Mouse (Mus musculus): ENCODE measurements at regions not wholly inside any gene's neighbourhood (a gene's known extent, or its start where the extent isn't known, plus 50 kb on each side); places are given as distances from the start of the nearest gene placed in this dataset.

DNA sequence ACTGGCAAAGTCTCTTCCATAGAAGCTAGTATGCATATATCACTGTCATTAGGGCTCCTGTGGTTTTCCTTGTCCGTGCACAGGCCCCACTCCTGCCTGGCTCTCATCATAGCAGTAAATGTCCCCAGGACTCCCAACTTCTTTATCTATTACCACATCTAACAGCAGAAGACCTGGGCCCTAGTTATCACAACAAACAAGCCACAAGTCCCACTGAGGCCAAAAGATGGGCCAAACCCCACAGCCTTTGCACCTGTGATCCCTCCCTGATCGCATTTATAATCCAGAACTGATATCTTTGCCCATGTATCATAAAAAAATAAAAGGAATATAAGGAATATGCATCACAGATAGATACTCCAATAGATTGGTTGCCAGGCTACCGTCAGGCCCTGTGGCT, 201.6 kb upstream of the Hnrnpa3 start:
- DNase-seq (ENCODE audit: low read depth): no peak

DNA sequence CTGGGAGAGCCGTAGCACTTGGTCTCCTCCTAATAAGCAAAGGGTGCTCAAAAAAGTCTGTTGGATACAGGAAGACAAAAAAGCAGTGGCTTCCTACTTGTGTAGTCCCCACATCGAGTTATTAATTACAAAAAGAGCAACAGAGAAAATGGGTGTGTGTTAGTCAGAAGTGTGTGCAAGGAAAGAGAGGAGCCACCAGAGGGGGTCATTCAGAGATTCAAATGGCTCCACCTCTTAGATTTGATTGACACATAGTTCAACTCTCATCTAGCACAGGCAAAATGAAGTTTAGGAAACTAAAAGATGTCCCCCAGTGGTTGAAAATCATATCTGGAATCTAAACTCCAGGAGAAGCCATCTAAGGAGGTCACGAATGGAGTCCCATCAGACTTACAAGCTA, 200.2 kb upstream of the Hnrnpa3 start:
- DNase-seq (ENCODE audit: low read depth): no peak

DNA sequence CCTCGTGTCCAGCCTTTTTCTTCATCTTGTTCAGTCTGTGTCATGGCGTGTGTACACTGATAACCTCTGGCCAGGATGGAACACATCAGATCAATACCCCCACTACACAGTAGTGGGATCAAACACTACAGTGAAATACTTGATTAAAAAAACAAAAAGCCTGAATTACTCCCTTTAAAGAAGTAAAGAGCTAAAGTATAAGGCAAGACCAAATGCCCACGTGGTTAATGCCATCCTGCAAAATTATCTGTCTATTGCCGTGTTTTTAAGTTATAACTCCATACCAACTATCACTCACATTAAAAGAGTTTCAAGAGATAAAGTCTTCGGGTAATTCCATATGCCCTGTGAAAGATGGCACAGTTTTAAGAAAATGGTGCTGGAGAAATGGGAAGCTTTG, 198.6 kb upstream of the Hnrnpa3 start:
- no peak for DNase-seq (ENCODE audit: low read depth)

DNA sequence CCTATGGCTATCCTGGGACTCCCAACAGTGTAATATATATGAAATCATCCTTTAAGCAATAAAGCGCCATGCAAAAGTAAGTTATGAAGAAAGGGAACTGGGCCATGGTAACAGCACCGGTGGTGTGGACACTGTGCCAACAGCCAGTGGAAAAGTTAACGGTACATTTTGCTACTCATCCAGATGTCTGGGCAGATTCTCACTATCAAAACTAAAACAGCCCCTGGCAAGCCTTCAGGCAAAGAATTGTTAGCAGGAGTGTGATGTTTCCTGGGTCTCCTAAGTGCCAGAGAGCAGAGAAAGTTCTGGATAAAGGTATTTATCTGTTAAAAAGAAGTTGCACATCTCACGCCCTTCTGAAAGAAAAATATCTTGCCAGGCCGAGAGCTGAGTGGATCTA, 198.0 kb upstream of the Hnrnpa3 start:
- no peak for DNase-seq (ENCODE audit: low read depth)

DNA sequence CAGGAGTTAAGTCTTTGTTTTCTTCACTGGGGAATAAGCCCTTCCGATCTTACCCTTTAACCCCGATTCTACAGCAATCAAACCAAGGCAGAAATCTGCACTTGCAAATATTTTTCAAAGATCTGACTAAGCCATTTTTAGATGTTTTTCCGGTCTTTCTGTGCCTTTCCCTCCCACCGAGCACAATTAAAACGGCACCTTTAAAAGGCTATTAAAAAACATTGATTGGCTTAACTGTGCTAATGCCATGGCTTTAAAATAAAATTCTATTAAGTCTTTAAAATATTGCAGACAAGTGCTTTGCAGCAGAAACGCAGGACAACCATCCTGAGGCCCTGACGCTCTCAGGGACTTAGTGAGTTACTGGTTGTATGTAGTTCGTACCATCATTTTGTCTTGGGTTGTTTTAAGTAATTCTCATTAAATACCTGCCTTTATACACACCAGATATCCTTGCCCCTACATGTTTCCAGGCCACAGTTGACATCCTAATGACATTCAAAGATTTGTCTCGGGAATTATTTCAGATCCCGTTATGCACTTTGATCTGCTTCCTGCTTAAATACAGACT, 197.6 kb upstream of the Hnrnpa3 start:
- DNase-seq (ENCODE audit: low read depth): no peak

DNA sequence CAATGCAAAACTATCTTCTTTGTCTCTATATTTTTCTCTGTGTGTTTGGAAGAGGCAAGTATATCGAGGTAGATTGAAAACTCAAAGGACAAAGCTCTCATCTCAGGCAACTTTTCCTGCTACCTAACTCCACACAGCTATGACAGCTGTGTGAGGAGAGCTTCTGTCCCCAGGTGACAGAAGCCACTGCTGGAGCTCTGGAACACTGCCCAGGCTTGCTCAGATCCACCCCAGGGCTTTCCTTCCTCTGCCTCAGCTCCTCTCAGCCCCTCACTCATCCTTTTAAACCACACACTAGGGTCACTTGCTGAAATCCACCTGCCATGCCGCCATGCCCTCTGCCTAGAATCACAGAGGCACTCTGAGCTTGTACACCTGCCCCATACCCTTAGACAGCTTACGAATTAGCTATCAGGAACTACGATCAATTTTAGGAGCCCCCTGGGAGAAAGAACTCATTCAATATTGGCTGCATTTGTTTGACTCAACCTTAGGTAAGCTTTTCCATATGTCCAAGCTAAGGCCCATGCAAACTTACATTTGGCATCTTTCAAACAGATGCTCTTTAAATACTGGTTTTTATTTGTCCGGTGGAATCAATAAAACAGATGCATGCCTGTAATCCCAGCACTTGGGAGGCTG, 196.9 kb upstream of the Hnrnpa3 start:
- no peak for DNase-seq (ENCODE audit: low read depth)

DNA sequence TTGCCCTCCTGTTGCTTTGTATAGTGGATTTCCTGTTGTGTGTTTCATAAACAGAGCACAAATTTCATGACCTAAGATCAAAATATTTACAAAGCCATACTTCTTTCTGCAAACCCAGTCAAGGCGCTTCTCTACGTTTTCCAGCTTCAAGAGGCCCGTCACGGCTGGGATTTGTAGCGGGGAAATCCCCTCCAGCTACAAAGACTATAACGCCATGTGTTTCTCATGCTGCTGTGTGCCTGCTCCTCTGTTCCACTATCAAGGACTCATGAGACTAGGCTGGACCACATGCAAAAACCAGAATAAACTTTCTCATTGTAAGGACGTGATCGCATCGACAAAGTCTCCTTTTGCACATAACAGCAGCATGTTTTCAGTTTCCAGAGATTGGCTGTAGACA, 196.0 kb upstream of the Hnrnpa3 start:
- DNase-seq (ENCODE audit: low read depth): no peak

DNA sequence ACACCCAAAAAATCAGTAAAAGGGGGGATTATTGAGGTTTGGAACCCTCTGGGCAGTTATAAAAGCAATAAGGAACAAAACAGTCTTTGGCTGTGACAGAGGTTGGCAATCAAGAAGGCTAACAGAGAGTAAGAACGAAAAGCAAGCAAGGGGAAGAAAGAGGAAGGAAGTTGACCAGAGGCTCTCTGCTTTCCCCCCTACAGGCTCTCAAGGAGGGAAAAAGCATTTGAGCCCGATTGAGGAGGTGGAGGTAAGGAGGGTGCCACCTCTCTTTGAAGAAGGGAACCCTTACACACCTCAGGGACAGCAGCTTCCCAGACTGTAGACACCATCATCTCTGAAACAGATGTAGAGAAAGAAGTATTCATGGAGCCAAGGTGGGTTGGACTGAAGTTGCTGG, 194.6 kb upstream of the Hnrnpa3 start:
- DNase-seq (ENCODE audit: low read depth): no peak

DNA sequence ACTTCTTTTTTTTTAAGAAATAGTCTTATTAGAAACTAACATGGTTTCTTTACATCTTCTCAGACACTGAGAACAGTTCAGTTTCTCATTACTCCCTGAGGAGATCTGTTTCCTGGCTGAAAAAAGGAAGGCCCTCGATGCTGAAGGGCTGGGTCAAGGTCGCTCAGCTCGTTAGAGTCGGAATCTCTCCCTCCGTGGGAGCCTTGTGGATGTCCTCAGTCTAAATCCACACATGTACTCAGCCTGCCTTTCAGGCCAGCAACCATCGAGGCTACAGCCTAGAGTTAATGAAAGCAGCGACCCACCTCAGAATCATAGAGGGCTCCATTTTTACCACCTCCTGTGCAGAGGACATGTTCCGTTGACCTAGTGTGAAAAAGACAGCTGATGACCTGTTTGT, 190.2 kb upstream of the Hnrnpa3 start:
- no peak for DNase-seq (ENCODE audit: low read depth)

DNA sequence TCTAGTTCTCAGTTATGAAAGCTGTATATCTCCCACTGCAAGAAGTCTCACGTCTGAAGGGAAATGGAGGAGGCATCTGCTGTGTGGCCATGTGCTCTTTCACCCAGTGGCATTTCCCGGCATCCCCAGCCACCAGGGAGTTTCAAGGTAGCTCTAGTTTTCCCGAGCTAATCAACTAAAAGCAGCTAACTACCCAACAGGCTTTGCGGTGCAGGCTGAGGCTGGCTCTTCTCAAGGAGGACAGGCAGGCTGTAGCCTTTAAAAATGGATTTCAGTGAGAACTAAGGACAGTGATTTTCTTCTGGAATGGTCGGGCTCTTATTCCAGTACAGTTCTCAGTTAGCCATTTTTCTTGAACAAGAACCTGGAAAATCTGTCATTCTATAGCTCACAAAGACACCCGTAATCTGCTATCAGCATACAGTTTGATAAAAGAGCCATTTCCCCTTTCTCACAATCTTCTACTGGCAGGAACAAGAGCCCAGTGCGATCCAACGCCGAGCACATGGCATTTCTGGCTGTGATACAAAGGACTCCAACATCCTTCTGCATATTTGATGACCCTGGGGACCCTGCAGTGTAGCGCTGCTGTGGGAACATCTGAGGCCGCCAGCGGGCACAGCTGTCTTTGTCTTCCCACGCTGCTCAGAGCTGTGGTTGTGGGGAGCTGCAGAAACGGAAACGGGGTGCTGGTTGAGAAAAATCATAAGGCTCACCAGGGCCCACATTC, 188.9 kb upstream of the Hnrnpa3 start:
- no peak for DNase-seq (ENCODE audit: low read depth)

DNA sequence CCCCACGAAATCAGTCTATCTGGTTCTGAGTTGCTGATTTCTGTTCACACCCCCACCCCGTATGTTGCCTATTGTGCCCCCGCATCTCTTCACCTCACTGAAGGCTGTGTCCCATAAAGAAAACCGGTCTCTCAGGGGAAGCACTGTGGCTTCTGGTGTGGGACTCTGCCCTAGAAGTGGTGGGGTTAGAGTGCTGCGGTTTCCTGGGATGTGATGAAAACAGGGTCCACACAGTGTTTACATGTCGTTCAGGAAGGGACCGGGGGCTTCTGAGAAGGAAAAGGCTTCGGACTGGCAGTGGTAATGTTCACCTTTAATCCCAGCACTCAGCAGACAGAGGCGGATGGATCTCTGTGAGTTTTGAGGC, 188.4 kb upstream of the Hnrnpa3 start:
- DNase-seq (ENCODE audit: low read depth): no peak

DNA sequence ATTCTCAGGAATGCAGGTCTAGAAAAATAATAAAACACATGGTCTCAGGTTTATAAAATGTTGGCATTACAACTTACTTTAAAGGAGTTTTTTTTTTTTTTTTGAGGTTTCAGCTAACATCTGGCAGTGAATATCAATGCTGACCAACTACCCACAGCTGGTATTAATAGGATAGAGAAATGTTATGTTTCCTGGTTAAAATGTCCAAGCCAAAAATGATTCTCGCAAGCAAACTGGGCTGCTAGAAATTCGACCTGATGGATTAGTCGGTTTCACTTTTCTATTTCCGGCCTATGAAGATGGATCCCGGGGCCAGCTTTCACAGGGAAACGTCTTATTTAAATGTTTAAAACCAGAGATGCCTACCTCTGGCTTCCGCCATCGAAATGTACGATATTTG, 186.6 kb upstream of the Hnrnpa3 start:
- DNase-seq (ENCODE audit: low read depth): peak; percentile 41

DNA sequence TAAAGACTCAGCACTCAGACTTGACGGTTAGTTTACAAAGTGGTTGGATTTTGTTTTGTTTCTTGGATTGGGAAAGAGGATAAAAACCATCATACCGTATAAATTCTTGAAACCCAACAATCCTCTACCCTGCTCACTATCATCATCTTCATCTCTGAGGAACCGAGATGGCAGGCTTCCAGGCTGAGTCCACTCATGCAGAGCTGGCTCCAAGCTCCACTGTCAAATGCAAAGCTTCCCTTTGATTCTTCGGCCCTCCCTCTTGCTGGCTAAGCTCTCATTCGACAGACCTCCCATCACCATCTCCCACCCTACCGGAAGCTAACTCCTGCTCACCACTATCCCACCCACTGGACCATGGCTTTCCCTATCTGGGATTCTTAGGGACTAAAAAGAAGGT, 184.6 kb upstream of the Hnrnpa3 start:
- peak; percentile 48 for DNase-seq (ENCODE audit: low read depth)

DNA sequence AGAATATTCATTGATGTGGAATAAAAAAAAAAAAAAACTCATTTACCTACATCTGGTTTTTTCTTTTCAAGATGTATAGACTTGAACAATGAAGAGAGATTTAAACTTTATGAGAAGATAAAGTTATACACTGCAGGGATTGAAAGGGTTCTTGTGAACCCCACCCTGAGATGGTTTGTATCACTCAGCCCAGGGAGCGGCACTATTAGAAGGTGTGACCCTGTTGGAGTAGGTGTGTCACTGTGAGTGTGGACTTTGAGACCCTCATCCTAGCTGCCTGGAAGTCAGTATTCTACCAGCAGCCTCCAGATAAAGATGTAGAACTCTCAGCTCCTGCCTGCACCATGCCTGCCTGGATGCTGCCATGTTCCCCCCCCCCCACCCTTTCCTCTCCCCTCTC, 182.7 kb upstream of the Hnrnpa3 start:
- DNase-seq (ENCODE audit: low read depth): no peak

DNA sequence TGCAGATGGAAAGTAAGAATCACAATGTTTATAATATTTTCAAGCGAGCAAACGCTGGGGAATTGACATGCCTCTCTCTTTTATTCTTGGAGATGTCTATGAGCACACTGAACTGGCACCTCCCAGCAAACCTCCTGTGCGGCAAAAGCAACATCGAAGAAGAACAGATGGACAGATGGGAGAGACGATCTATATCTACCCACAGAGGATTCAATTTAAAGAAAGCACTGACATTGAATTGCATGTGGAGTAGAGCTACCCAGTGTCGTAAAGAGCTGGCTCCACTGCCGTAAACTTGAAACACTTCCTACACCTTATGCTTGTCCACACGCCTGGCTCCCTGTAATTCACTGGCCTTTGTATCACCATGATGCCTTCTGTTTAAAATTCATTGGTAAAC, 182.0 kb upstream of the Hnrnpa3 start:
- no peak for DNase-seq (ENCODE audit: low read depth)

DNA sequence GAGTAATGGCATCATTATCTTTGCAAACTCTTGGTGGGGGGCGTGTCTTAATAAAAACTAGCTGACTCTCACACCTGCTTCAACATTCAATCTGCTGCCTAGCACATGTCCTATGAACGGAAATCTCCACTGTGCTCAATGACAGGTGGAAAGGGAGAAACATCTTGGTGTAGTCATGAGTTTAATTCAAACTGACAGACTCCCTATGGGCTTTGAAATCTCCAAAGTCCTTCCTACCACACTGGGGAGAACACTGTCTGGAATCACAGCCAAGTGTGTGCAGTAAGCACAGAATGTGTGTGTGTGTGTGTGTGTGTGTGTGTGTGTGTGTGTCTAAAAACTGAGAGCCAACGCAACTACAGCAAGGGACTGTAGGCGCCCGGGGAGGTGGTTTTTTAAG, 179.5 kb upstream of the Hnrnpa3 start:
- no peak for DNase-seq (ENCODE audit: low read depth)

DNA sequence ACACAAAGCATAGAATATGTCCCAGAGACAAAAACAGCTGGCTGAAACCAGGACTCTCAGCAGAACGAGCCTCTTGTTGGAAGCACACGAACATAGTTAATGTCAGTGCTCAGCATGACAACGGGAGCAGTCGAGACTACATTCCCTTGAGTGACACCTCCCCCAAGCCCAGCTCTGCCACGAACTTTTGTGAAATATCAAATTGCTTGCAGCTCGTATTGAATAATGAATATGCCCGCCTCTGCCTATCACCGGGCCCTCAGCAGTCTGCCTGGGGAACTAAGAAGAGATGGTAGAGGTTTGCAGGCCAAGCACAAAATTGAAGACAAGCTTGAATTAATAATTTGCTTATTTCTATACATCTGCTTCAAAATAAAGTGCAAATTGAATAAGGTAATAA, 177.2 kb upstream of the Hnrnpa3 start:
- no peak for DNase-seq (ENCODE audit: low read depth)

DNA sequence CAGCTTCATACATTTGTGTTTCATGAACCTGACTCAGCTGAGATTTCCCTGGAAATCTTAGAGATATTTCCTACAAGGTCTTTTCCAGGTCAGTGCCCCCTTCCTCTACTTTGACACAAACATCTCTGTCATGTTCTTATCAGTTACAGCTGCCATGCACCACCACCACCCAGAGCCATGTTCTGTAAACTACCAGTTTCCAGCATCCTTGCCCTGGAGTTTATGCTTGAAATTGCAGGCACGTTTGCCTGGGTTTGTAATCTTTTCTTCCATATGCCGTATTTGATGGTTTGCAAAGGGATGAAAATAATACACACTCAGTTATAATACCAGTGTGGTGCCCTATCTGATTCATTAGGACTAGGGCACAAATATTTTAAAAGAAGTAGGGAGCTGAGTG, 176.6 kb upstream of the Hnrnpa3 start:
- DNase-seq (ENCODE audit: low read depth): no peak

DNA sequence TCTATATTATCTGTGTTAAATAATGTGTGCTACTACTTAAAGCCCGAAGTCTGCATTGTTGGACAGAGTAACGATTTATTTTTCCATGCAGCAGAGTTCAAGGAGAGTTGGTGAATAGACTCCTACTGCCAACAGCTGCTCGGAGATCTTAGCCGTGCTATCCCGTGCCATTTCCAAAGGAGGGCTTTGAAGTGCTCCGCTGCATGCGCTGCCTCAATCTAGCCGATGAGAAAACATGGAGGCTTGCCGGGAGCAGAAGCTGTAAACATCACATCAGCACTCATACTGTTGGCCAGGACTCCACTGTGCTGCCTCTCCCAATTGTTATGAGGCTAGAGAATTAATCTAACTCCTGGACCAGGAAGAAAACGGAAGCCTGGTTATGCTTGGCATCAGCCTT, 174.1 kb upstream of the Hnrnpa3 start:
- DNase-seq (ENCODE audit: low read depth): no peak

DNA sequence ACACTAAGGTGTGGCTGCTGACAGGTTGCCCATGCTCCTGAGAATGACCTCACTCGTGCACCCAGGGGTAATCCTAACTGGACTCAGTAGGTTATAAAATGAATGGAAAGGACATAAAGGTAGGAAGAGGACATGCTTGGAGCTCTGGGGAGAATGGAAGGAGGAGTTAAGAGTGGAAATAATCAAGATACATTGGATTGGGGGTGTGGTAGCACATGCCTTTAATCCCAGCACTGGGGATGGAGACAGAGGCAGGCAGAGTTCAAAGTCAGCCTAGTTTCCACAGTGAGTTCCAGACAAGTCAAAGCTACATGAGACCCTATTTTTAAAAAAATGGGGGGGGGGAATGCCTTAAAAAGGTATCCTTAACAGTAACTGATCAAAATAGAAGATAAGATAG, 167.9 kb upstream of the Hnrnpa3 start:
- DNase-seq (ENCODE audit: low read depth): no peak

DNA sequence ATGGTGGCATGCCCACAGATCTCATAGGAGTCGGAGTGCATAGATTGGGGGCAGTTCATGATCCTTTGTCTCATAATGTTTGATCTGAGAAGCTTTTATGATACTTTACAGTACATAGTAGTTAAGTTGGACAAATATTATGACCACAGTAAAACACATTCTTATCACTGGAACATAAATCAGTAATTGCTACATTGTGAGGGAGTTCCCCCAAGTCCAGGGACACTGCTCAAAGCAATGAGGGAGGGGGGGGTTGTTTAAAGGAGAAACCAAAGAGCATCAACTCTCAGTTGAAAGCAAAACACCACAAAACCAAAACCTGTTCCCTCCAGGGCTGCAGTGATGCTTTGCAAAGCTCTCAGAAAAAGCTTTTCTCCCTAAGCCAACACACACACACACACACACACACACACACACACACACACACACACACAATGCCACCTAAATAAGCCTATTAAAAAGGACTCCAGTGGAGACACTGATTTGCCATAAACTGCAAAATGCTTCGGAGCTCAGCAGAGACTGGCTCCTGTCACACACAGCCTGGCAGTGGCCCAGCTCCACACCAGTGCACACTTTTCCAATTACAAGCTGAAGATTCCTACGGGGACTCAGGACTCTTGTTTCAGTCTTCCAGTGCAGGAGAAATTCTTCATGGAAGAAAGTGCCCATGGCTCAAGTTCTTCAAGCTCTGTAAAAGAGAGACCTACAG, 167.1 kb upstream of the Hnrnpa3 start:
- no peak for DNase-seq (ENCODE audit: low read depth)

DNA sequence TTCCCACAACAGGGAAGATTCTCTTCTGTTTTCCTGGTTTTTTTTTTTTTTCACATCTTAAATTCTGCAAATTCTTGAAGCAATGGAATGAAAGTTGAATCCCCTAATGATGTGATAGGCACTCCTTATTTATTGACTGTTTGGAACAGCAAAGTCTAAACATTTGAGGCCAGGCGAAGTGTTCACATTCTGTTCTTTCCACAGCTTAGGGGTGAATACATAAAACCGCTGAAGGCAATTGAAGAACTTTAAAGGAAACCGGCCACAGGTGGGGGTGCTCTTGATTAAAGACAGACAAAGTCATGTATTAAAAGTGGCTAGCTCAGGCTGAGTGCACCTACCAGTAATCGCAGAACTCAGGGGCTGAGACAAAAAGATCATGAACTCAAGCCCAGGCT, 166.6 kb upstream of the Hnrnpa3 start:
- DNase-seq (ENCODE audit: low read depth): no peak

DNA sequence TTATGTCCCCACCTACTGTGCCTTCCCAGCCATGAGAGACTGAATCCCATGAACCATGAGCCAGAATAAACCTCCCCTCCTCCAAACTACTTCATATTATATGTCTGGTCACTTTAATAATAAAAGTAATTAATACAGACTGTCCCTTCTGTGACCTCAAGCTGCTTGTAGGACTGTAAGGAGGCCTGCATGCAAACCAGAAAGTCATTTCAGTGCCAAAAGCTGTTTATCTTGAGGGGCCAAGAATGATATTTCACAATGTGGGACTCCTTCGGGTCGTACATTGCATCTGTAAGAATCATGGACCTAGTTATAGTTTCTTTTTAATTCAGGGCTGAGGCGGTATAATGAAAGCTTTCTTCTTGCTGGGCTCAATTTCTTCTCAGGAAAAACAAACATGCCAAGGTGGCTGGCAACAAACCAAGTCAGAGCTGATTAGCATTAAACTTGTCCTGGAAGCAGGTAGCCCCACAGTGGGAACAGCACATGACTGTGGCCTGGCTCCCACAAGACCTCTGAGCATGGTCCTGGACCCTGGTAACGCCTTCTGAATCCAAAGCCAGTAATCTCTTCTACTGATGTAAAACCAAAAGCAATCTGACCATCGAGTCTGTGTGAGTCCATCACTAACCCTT, 162.3 kb upstream of the Hnrnpa3 start:
- DNase-seq (ENCODE audit: low read depth): no peak

Measured in NIH3T3 (cell line).